Mouse (Mus musculus): ENCODE results near the gene Wbp2. TPM values are rescaled to one million over a fixed set of nuclear protein-coding genes. Genes with fewer than 3 reads are reported as not detected.

The Wbp2 gene
- polyA plus RNA-seq, 1 experiment from 2014 or later = 281 TPM

DNA sequence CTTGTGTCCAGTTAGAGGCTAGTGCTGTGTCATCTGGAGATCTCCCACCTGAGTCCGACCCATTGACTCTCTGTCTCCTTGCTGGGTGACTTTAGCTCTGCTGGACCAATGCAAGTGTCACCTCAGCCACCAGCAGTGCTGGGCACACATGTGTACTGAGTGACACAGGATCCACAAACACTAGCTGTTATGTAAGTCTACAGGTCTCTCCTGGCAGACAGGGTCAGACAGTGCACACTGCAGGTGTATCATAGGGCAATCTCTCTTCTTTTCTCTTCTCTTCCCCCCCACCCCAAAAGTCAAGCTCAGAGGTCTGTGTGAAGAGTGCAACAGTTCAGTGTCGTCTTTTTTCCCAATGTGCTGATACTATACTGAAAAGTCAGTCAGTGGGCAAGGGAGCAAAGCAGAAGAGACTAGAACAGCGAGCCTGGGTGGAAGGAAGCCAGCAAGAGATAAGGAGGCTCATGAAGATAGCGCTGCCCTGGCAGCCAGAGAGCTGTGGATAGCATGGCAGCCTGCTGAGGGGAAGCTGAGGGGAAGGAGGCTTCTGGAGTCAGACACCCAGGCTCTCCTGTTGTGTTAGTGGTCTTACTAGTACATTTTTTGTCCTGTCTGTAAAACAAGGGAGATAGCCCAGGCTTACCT is 29.4 kb downstream of the Wbp2 start:
- H3K4me3 ChIP-seq (ENCODE audit: inconsistent target) = no peak overlapping the region
- 89% methylated on average over 4 of the region's 4 CpGs for WGBS (ENCODE audit: missing documents)
- no peak overlapping the region for H3K27ac ChIP-seq

DNA sequence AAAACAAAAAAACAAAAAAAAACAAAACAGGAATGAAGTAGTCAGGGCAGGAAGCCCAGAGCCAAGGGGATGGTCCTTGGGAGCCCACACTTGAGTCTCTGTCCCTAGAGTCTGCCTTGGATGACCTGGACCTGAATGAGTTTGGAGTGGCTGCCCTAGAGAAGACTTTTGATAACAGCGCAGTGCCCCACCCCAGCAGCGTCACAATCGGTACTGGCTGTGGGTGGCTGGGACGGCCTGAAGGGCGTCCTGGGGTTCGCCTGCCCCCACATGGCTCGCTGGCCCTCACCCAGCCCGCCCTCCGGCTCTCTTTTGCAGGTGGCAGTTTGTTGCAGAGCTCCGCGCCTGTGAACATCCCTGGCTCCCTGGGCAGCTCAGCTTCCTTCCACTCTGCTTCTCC is 30.9 kb downstream of the Wbp2 start:
- Histone ChIP-seq H3K36me3 (ENCODE audit: inconsistent target) (peaks cover 86% of the 10 kb centered on the region), H3K79me2 (ENCODE audit: inconsistent target) (no peaks in the 10 kb centered on the region), H3K27ac (no peak overlapping the region), H3K4me3 (ENCODE audit: inconsistent target) (no peak overlapping the region)
- WGBS (ENCODE audit: missing documents) = 94% methylated on average over 11 of the region's 11 CpGs

More for the DNA sequence above, 29.4 kb downstream of the Wbp2 start:
- Histone ChIP-seq H3K79me2 (ENCODE audit: inconsistent target) (no peaks in the 10 kb centered on the region), H3K36me3 (ENCODE audit: inconsistent target) (peaks cover 86% of the 10 kb centered on the region)

DNA sequence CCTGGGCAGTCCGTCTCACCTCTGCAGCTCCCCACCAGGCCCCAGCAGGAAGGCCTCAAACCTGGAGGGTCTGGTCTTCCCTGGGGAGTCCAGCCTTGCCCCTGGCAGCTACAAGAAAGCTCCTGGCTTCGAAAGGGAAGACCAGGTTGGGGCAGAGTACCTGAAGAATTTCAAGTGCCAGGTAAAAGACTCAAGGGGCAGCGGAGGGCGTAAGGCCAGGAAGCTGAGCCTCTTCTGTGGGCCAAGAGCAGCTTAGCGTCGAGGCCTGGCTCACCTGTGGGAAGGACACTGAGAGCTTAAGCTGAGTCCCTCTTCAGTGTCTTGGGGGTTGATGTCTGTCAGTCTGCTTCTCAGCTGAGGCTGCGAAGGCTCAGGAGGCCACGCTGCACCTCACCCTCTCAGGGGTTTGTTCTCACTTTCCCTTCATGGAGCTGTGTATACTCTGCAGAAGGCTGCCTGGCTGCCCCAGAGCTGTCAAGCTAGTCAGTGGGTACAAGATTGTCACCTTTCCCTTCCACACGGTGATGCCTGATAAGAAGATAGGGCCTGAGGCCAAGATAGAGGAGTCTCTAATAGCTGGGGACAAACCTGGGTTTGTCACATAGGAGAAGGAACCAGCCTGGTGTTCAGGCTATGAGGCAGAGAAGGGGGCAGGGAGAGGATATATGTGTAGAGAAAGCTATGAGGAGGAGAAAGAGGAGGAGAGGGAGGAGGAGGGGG is 33.1 kb downstream of the Wbp2 start:
- H3K79me2 ChIP-seq (ENCODE audit: inconsistent target) = no peaks in the 10 kb centered on the region
- H3K4me3 ChIP-seq (ENCODE audit: inconsistent target) = no peak overlapping the region
- peaks cover 93% of the 10 kb centered on the region for H3K36me3 ChIP-seq (ENCODE audit: inconsistent target)
- no peak overlapping the region for H3K27ac ChIP-seq
- 94% methylated on average over 9 of the region's 9 CpGs for WGBS (ENCODE audit: missing documents)

DNA sequence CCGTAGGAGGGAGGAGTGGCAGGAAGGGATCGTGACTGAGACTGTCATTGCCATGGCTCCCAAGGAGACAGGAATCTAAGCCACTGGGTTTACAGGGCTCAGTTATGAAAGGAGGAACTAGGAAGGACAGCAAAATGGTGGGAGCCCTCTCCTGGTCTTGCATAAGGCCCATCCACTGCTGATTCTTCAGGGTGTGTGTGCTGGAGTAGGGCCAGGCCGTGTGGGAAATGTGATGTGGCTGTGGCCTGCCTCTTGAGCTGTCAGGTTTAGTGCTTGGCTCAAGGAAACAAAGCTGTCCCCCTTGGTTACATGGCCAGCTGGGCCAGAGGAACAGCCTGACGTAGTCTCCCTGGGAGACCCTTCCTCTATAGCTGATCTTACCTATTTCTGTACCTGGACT is 36.6 kb downstream of the Wbp2 start:
- no peak overlapping the region for H3K4me3 ChIP-seq (ENCODE audit: inconsistent target)
- H3K27ac ChIP-seq = no peak overlapping the region
- 92% methylated on average over 4 of the region's 4 CpGs for WGBS (ENCODE audit: missing documents)
- peaks cover 93% of the 10 kb centered on the region for H3K36me3 ChIP-seq (ENCODE audit: inconsistent target)
- peaks cover 10% of the 10 kb centered on the region; the same call in 1 of the 2 replicates for H3K79me2 ChIP-seq (ENCODE audit: inconsistent target)

DNA sequence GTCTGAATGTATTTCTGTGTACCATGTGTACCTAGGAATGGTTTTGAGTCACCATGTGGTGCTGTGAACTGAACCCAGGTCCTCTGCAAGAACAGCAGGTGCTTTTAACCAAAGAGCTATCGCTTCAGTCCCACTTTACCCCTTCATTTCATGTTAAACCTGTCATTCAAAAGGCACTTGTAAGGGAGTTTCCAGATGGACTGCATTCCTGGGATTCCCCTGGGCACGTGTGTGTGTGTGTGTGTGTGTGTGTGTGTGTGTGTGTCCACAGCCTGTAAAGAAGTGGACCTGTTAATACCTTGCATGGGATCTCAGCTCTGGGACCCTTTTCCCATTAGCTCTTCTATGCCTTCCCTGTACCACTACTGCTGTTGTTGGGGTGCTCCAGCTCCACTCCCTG is 37.2 kb downstream of the Wbp2 start:
- Histone ChIP-seq H3K27ac (no peak overlapping the region), H3K4me3 (ENCODE audit: inconsistent target) (no peak overlapping the region), H3K79me2 (ENCODE audit: inconsistent target) (peaks cover 16% of the 10 kb centered on the region; the same call in 1 of the 2 replicates), H3K36me3 (ENCODE audit: inconsistent target) (peaks cover 92% of the 10 kb centered on the region)
- WGBS (ENCODE audit: missing documents) = no CpG with 5 or more reads among the region's 2 CpGs

DNA sequence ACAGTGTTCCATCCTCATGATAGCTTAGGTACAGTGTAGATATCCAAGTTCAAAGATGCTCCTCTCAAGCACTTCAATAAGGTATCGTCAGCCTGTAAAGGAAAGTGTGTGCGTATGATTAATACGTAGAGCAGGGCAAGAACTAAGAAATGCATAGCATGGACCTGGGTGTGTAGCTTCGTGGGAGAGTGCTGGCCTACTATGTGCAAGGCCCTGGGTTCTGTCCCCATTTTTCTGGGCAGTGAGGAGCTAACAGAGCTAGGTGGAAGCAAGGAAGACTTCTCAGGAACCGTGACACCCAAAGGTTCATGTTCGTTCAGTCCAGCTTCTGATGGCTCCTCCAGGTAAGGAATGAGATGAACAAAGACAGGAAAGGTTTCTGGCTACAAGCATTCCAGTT is 41.6 kb downstream of the Wbp2 start:
- Histone ChIP-seq H3K4me3 (ENCODE audit: inconsistent target) (no peak overlapping the region), H3K27ac (no peak overlapping the region), H3K79me2 (ENCODE audit: inconsistent target) (peaks cover 59% of the 10 kb centered on the region), H3K36me3 (ENCODE audit: inconsistent target) (peaks cover 67% of the 10 kb centered on the region)
- 91% methylated on average over 6 of the region's 6 CpGs for WGBS (ENCODE audit: missing documents)

DNA sequence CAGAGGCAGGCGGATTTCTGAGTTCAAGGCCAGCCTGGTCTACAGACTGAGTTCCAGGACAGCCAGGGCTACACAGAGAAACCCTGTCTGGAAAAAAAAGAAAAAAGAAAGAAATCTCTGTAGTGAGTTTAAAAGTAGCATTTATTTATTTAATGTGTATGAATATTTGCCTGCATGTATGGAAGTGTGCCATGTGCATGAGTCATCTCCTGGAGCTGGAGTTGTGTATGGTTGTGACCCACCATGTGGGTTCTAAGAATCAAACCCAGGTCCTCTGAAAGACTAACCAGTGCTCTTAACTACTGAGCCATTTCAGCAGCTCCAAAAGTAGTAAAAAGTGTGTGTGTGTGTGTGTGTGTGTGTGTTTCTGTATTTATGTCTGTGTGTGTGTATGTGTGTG is 43.5 kb downstream of the Wbp2 start:
- Histone ChIP-seq H3K36me3 (ENCODE audit: inconsistent target) (peaks cover 65% of the 10 kb centered on the region), H3K79me2 (ENCODE audit: inconsistent target) (peaks cover 78% of the 10 kb centered on the region), H3K27ac (no peak overlapping the region), H3K4me3 (ENCODE audit: inconsistent target) (no peak overlapping the region)
- WGBS (ENCODE audit: missing documents) = 100% methylated on average over 1 of the region's 1 CpGs

DNA sequence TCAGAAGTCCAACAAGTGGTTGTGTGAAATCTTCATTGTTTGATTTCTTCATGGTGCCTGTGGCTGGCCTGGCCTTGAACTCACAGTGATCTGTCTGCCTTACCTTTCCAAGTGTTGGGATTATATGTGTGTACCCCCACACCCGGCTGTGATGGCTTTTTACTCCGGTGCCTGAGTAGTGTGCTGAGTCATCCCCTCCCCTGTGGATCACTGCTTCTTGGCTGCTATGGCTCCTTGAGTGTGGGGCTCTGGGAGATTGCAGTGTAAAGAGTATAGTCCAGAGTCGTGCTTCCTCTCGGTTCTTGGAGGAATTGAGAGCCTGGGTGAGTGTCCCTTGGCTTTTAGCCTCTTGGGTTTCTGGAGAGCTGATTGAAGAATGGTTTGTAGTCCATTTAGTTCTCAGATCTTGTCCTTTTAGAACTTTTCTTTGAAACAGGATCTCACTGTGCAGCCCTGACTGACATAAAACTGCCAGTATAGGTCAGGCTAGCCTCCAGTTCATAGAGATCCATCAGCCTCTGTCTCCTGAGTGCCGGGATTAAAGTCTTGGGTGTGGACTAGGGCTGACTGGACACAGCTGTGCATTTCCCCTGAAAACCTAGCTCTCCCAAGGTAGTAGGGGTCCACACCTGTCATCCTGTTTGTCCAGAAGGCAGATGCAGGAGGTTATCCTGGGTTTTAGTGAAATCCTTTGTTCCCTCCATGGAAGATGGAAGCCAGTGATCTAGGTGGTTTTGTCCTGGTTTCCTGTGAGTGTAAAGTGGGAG is 44.2 kb downstream of the Wbp2 start:
- Histone ChIP-seq H3K36me3 (ENCODE audit: inconsistent target) (peaks cover 59% of the 10 kb centered on the region), H3K27ac (no peak overlapping the region)

DNA sequence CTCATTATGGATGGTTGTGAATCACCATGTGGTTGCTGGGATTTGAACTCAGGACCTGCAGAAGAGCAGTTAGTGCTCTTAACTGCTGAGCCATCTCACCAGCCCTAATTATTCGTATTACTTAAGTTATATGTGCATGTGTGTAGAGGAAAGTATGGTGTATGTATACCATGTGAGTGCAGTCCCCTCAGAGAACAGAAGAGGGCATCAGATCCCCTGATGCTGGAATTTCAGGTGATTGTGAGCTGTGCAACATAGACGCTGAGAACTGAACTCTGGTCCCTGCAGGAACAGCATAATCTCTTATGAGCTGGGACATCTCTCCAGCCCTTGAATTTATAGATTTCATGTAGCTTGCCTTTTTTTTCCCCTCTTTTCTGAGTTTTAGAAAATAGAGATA is 45.0 kb downstream of the Wbp2 start:
- H3K79me2 ChIP-seq (ENCODE audit: inconsistent target) = peaks cover 92% of the 10 kb centered on the region
- H3K27ac ChIP-seq = no peak overlapping the region
- H3K4me3 ChIP-seq (ENCODE audit: inconsistent target) = no peak overlapping the region
- peaks cover 52% of the 10 kb centered on the region for H3K36me3 ChIP-seq (ENCODE audit: inconsistent target)
- WGBS (ENCODE audit: missing documents) = 100% methylated on average over 2 of the region's 2 CpGs

More for the DNA sequence above, 44.2 kb downstream of the Wbp2 start:
- 86% methylated on average over 5 of the region's 5 CpGs for WGBS (ENCODE audit: missing documents)
- peaks cover 85% of the 10 kb centered on the region for H3K79me2 ChIP-seq (ENCODE audit: inconsistent target)
- no peak overlapping the region for H3K4me3 ChIP-seq (ENCODE audit: inconsistent target)

DNA sequence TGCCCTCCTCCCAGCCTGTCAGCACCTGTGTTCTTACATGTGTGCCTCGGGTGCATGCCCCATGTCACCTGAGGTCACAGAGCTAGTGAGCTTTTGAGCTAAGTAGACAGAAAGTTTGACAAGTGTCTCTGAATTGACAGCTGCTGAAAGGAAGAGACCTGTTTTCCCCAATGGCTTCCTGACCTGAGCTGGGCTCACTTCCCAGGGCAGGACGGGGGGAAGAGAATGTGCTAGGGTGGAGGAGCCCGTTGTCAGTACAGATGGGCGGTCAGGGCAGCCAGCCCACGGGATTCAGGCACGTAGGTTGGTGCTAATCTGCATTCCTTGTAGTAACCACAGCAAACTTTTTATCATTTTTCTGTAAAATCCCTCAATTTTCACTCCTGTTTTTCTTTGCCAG is 46.2 kb downstream of the Wbp2 start:
- Histone ChIP-seq H3K27ac (no peak overlapping the region), H3K4me3 (ENCODE audit: inconsistent target) (no peak overlapping the region), H3K79me2 (ENCODE audit: inconsistent target) (peaks cover 99% of the 10 kb centered on the region), H3K36me3 (ENCODE audit: inconsistent target) (peaks cover 46% of the 10 kb centered on the region)
- 95% methylated on average over 6 of the region's 6 CpGs for WGBS (ENCODE audit: missing documents)

DNA sequence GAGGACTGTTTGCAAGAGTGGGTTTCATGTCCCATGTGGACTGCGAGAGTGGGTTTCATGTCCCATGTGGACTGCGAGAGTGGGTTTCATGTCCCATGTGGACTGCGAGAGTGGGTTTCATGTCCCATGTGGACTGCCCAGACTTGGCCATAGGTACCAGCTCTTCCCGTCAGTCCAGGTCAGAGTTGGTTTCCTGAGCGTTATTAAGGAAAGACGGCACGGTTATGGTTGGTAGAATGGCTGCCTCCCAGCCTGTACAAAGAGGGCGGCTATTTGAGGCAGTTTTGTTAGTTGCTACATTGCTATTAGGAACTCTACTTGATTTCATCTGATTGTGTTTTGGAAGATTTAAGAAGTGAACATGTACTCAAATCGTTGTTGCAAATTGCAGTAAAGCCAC is 49.0 kb downstream of the Wbp2 start:
- 95% methylated on average over 8 of the region's 9 CpGs for WGBS (ENCODE audit: missing documents)
- no peak overlapping the region for H3K27ac ChIP-seq
- H3K36me3 ChIP-seq (ENCODE audit: inconsistent target) = peaks cover 36% of the 10 kb centered on the region
- no peak overlapping the region for H3K4me3 ChIP-seq (ENCODE audit: inconsistent target)
- peaks cover 99% of the 10 kb centered on the region for H3K79me2 ChIP-seq (ENCODE audit: inconsistent target)

DNA sequence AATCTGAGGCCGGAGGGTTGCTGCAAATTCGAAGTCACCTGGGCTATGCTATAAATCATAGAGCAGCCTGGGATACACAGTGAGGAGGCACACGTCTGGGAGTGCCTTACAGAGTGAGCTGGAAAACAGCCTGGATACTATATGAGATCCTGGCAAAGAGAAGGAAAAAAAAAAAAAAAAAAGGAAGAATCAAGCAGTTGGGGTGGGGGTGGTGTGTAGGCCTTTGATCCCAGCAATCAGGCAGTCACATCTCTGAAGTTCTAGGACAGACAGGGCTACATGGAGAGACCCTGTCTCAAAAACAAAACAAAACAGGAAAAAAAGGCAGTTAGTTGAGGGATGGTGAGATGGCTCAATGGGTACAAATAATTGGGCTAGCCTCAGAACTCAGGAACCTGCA is 50.1 kb downstream of the Wbp2 start:
- peaks cover 29% of the 10 kb centered on the region for H3K36me3 ChIP-seq (ENCODE audit: inconsistent target)
- no peak overlapping the region for H3K4me3 ChIP-seq (ENCODE audit: inconsistent target)
- WGBS (ENCODE audit: missing documents) = 100% methylated on average over 2 of the region's 3 CpGs
- H3K79me2 ChIP-seq (ENCODE audit: inconsistent target) = peaks cover 99% of the 10 kb centered on the region
- H3K27ac ChIP-seq = no peak overlapping the region

DNA sequence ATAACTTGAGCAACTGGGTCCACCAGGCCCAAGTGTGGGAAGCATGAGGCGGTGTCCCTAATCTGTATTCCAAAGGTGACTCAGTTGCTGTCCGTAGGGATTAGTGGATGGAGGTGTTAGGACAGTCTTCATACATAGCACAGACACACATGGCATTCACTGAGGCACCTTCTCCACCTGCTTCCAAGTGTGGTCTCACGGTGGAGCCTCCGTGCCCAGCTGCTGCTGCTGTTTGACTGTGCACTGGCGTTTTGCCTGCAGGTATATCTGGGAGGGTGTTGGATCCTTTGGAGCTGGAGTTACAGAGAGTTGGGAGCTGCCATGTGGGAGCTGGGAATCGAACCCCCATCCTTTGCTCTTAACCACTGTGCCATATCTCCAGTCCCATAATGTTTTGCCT is 52.2 kb downstream of the Wbp2 start:
- H3K36me3 ChIP-seq (ENCODE audit: inconsistent target) = peaks cover 14% of the 10 kb centered on the region; the same call in 1 of the 2 replicates
- H3K27ac ChIP-seq = no peak overlapping the region
- 98% methylated on average over 6 of the region's 6 CpGs for whole genome bisulfite sequencing (ENCODE audit: missing documents)
- peaks cover 90% of the 10 kb centered on the region for H3K79me2 ChIP-seq (ENCODE audit: inconsistent target)
- no peak overlapping the region for H3K4me3 ChIP-seq (ENCODE audit: inconsistent target)

DNA sequence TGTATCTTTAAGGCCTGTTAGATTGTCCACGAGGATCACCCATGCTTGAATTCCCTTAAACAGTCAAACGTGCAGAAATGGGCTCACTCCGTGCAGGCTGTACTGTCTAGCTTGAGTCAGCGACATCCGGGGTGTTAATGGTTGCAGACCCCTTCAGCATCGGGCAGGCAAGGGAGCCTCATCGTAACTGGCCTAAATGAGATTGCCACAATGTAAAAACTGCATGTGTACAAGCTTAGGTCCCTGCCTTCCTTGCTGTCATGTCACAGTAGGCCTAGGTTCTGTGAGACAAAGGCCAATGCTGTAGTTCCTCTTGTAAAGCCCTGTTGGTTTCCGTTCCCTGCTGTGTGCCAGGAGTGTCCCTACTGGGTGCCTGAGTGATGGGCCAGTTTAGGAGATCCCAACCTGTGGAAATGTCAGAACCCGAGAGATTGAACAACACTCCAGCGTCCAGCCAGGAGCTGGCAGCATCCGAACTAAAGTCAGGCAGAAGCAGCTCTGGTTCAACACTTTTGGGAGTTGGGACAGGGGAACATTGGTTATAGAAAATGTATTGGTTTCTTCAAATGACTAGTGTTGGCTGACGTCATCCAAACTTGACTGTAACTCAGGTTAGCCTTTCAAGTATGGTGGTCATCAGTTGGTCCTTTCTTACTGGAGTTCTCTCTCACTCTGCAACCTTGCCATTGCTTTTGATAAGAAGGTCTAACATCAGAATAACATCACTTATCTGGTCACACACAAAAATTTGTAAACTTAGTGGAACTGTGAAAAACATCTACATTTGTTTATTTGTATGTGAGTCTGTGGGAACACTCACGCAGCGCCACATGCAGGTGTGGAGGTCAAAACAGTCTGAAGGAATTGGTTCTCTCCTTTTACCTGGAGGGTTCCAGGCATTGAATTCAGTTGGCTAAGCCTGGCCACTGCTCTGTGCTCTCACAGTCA is 55.6 kb downstream of the Wbp2 start:
- WGBS (ENCODE audit: missing documents) = 28% methylated on average over 14 of the region's 14 CpGs
- Histone ChIP-seq H3K27ac (peak overlapping the region; percentile 100), H3K4me3 (ENCODE audit: inconsistent target) (peak overlapping the region; percentile 55), H3K79me2 (ENCODE audit: inconsistent target) (peaks cover 77% of the 10 kb centered on the region), H3K36me3 (ENCODE audit: inconsistent target) (no peaks in the 10 kb centered on the region)

Data from macrophage (primary cell).